Mouse (Mus musculus) kidney, adult 2 months (tissue): ENCODE results near the gene Adm2.

ENCODE experiments used
- CTCF ChIP-seq: fragments of 200-500 bp; conservative IDR thresholded peaks from 2 replicates; pipeline ENCODE4 v1.5.1; 2011; ENCODE audit warnings: low read depth, mild to moderate bottlenecking, control low read depth, low read length, moderate library complexity, mixed read lengths; ENCODE audit not compliant: insufficient read depth, insufficient read length
- POLR2A ChIP-seq: fragments of 200-500 bp; IDR thresholded peaks from one replicate; pipeline ENCODE4 v1.6.1; 2011; ENCODE audit warnings: low read depth, low read length, control low read depth

DNA sequence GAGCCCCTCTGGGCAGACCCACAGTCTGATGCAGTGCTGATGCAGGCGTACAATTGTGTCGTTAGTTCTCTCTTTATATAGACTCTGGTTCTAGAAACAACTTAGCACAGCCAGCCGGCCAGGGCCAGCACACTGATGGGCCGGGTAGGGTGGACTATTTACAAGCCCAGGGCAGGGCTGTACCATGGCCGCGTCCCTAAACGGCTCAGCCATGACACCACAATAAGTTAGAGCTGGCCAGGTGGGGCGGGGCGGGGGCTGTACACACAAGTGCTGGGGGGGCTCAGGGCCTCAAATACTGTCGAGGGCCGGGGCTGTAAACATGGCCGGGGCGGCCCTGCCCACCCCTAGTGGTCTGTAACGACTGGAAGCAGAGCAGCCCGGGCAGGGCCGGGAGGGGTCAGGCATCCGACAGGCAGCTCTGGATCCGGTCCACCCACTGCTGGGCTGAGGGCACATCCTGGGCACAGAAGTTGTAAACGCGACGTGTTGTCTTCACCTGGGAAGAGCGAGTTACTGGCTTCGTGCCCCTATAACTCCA is 34.2 kb upstream of the Adm2 start:
- TF ChIP-seq CTCF (no peak), POLR2A (no peak)
